Mouse (Mus musculus) embryonic facial prominence, embryonic 14.5 days (tissue): Measurements from ENCODE around the gene Dner. TPM values are rescaled to one million over a fixed set of nuclear protein-coding genes. Genes with fewer than 3 reads are reported as not detected.
A peak's percentile ranks its signal among the peaks of the same experiment; 100 is the strongest.

ENCODE experiments used
- microRNA-seq: library from miRNA; unstranded; fragments of <30 nt; microRNA quantifications from one replicate; pipeline ENCODE4, GENCODE M21; 2016; ENCODE audit warnings: borderline number of aligned reads
- polyA plus RNA-seq: library from polyadenylated mRNA; unstranded; fragments of >200 nt; fragmentation: Nextera tagmentation; extraction: Ambion mirVana; gene quantifications from 2 replicates; pipeline ENCODE4 v1.2.1, GENCODE M21; 2014

The Dner gene
- polyA plus RNA-seq, 1 experiment from 2014 or later: 13.3 TPM

Small RNA genes within 50 kb of the gene (microRNA-seq; reads per million reads assigned to microRNA genes)
- 7.1 reads per million, percentile 26 among the genes with 10 or more reads in this experiment for gene Mir5126

Other genes starting within 250 kb of the Dner start
- gene Fbxo36, start 143.6 kb upstream of the Dner start, polyA plus RNA-seq: 12.9 and 20.0 TPM in 2 replicates
- 79.4 and 80.8 TPM in 2 replicates for gene Trip12, start 144.3 kb upstream of the Dner start, polyA plus RNA-seq
- 0.38 and 0.45 TPM in 2 replicates for gene Slc16a14, start 238.9 kb upstream of the Dner start, polyA plus RNA-seq